Comparison of ENCODE assay signal across 20 mouse cellular contexts in genomic region chr7:34954548-34954947, GRCm38 (mm10). TPM values are rescaled to one million over a fixed set of nuclear protein-coding genes. Genes with fewer than 3 reads are reported as not detected.
A peak's percentile ranks its signal among the peaks of the same experiment; 100 is the strongest.
DNase-seq lines count a peak whose midpoint lies in the region; ATAC-seq lines count a peak whose summit lies in the region.
"Had no signal": no experiment of that assay in that cellular context is flagged by ENCODE, and none has a peak within 500 bp of the region (broad histone marks: within the 10 kb centered on the region; RNA-seq: fewer than 3 reads in every experiment).

No protein-coding gene starts in this region.

- no peak overlapping the region for H3K4me2 ChIP-seq in lung, embryonic 16.5 days (ENCODE audit: low read depth, low read length)
- no peak overlapping the region for H3K4me2 ChIP-seq in neural tube, embryonic 13.5 days
- H3K4me2 ChIP-seq in neural tube, embryonic 15.5 days: no peak overlapping the region
- H3K4me2 ChIP-seq: heart, embryonic 12.5 days; heart, embryonic 15.5 days; hindbrain, embryonic 13.5 days had no signal

- H3K36me3 ChIP-seq in lung, embryonic 16.5 days (ENCODE audit: control insufficient read depth, insufficient read depth, low read length): no peaks in the 10 kb centered on the region
- H3K36me3 ChIP-seq in neural tube, embryonic 13.5 days: 0 out of 2 replicates have a peak, but pooled peaks cover 3% of the 10 kb centered on the region
- H3K36me3 ChIP-seq in neural tube, embryonic 15.5 days: no peaks in the 10 kb centered on the region
- H3K36me3 ChIP-seq: heart, embryonic 15.5 days had no signal

- DNase-seq in lung, postnatal 10 days: no peak
- no peak for DNase-seq in neural tube, embryonic 10.5 days (ENCODE audit: extremely low spot score, low spot score)
- DNase-seq in spleen, postnatal 36 days (ENCODE audit: low spot score in 2 of 2): no peak
- DNase-seq: cerebellum, adult 11 months; cerebellum, adult 2 months; cerebellum, adult 9-11 months; forebrain, postnatal 0 days; gastrocnemius, adult 2 months; heart, adult 11 months; heart, postnatal 36 days had no signal

- no peaks in the 10 kb centered on the region for H3K4me1 ChIP-seq in lung, embryonic 16.5 days (replicated peaks; ENCODE audit: control insufficient read depth, insufficient read depth, low read length)
- peaks cover 25% of the 10 kb centered on the region for H3K4me1 ChIP-seq in neural tube, embryonic 13.5 days (replicated peaks)
- peaks cover 17% of the 10 kb centered on the region for H3K4me1 ChIP-seq in neural tube, embryonic 15.5 days
- H3K4me1 ChIP-seq: heart, embryonic 15.5 days; hindbrain, embryonic 10.5 days had no signal

- peak overlapping the region; percentile 55 for H3K27ac ChIP-seq in lung, embryonic 16.5 days (ENCODE audit: low read length)
- H3K27ac ChIP-seq in neural tube, embryonic 13.5 days (replicated peaks): peak overlapping the region; percentile 42; the same call in 1 of the 2 replicates
- H3K27ac ChIP-seq in neural tube, embryonic 15.5 days (replicated peaks): 0 out of 2 replicates have a peak overlapping the region, but pooled peaks have one; percentile 37
- H3K27ac ChIP-seq: gastrocnemius, adult 2 months; heart, embryonic 15.5 days; hindbrain, embryonic 10.5 days had no signal

- H3K9ac ChIP-seq in lung, embryonic 16.5 days (ENCODE audit: low read length): no peak overlapping the region
- H3K9ac ChIP-seq in neural tube, embryonic 13.5 days: no peak overlapping the region
- no peak overlapping the region for H3K9ac ChIP-seq in neural tube, embryonic 15.5 days (replicated peaks)
- H3K9ac ChIP-seq: forebrain, postnatal 0 days; heart, embryonic 12.5 days; heart, embryonic 15.5 days; hindbrain, embryonic 13.5 days had no signal

- WGBS in lung, embryonic 16.5 days: 69% methylated on average over 9 of the region's 9 CpGs
- 86% methylated on average over 9 of the region's 9 CpGs for WGBS in neural tube, embryonic 13.5 days
- WGBS in neural tube, embryonic 15.5 days: 84% methylated on average over 9 of the region's 9 CpGs

- no peak overlapping the region for H3K4me3 ChIP-seq in lung, embryonic 16.5 days (ENCODE audit: low read length)
- H3K4me3 ChIP-seq in neural tube, embryonic 13.5 days: no peak overlapping the region
- no peak overlapping the region for H3K4me3 ChIP-seq in neural tube, embryonic 15.5 days (replicated peaks)
- H3K4me3 ChIP-seq: gastrocnemius, adult 2 months; heart, embryonic 12.5 days; heart, embryonic 15.5 days; hindbrain, embryonic 10.5 days; hindbrain, embryonic 13.5 days had no signal

- H3K27me3 ChIP-seq in lung, embryonic 16.5 days (ENCODE audit: control insufficient read depth, insufficient read depth, low read depth, low read length): no peaks in the 10 kb centered on the region
- H3K27me3 ChIP-seq in neural tube, embryonic 13.5 days: no peaks in the 10 kb centered on the region
- H3K27me3 ChIP-seq in neural tube, embryonic 15.5 days (replicated peaks): no peaks in the 10 kb centered on the region
- H3K27me3 ChIP-seq: heart, embryonic 12.5 days; heart, embryonic 15.5 days; hindbrain, embryonic 13.5 days had no signal

- no peaks in the 10 kb centered on the region for H3K9me3 ChIP-seq in lung, embryonic 16.5 days (ENCODE audit: control insufficient read depth, low read length)
- no peaks in the 10 kb centered on the region for H3K9me3 ChIP-seq in neural tube, embryonic 13.5 days
- no peaks in the 10 kb centered on the region for H3K9me3 ChIP-seq in neural tube, embryonic 15.5 days (replicated peaks)
- H3K9me3 ChIP-seq: heart, embryonic 12.5 days; heart, embryonic 15.5 days; hindbrain, embryonic 10.5 days; hindbrain, embryonic 13.5 days had no signal

- ATAC-seq in lung, embryonic 16.5 days (ENCODE audit: low read depth): peak; percentile 66
- ATAC-seq in neural tube, embryonic 13.5 days (ENCODE audit: low read depth): no peak
- ATAC-seq in neural tube, embryonic 15.5 days (ENCODE audit: low FRiP score): no peak
- ATAC-seq: CD4-positive, CD25-positive, alpha-beta regulatory T cell, adult 4 months; forebrain, embryonic 14.5 days; forebrain, postnatal 0 days; hindbrain, embryonic 16.5 days had no signal

RNA-seq across cellular contexts. Expression of gene Pepd, which starts 42.4 kb away (rescaled TPM):
- polyA plus RNA-seq in lung, embryonic 16.5 days (2015; fragmentation: Nextera tagmentation; extraction: Ambion mirVana): 67.3 and 69.5 TPM in 2 replicates
- polyA plus RNA-seq in neural tube, embryonic 13.5 days (2015; fragmentation: Nextera tagmentation; extraction: Ambion mirVana): 59.8 and 64.8 TPM in 2 replicates
- polyA plus RNA-seq in neural tube, embryonic 15.5 days (2015; fragmentation: Nextera tagmentation; extraction: Ambion mirVana): 67.5 and 74.9 TPM in 2 replicates
